Mouse (Mus musculus) embryonic fibroblast, embryonic 13.5 days (primary cell): ENCODE measurements at regions not wholly inside any gene's neighbourhood (a gene's known extent, or its start where the extent isn't known, plus 50 kb on each side); places are given as distances from the start of the nearest gene placed in this dataset.

Experiments
- H3K27ac ChIP-seq: 2 replicates; pipeline ENCODE4 v1.5.1; 2012; ENCODE audit warnings: low read length, control low read depth, inconsistent platforms; ENCODE audit not compliant: insufficient read depth
- H3K4me1 ChIP-seq: 2 replicates; pipeline ENCODE4 v1.6.1; 2011; ENCODE audit warnings: low read length; ENCODE audit not compliant: control insufficient read depth, insufficient read depth
- H3K4me3 ChIP-seq: 2 replicates; pipeline ENCODE4 v1.5.1; 2011; ENCODE audit warnings: mild to moderate bottlenecking, control low read depth, low read length; ENCODE audit not compliant: insufficient read depth
- CTCF ChIP-seq: IDR thresholded peaks from 2 replicates; pipeline ENCODE4 v1.5.1; 2011; ENCODE audit warnings: mild to moderate bottlenecking, control low read depth, low read length, moderate library complexity, borderline replicate concordance; ENCODE audit not compliant: insufficient read depth
- POLR2A ChIP-seq: IDR thresholded peaks from 2 replicates; pipeline ENCODE4 v1.6.1; 2011; ENCODE audit warnings: low read depth, mild to moderate bottlenecking, control low read depth, low read length, moderate library complexity

DNA sequence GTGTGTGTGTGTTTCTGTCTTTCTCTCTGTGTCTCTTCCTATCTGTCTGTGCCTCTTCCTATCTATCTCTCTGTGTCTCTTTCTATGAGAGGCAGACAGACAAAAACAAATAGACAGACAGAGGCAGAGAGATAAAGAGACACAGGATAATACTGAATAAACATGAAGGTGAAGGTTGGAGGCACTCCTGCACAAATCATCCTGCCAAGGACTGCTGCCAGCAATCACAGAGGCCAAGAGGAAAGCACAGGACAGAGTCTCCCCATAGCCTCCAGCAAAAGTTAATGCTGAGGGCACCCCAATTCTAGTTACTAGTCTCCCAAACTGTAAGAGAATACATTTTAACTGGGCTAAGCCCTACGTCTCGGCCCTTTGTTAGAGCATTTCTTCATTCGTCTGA lies 77.6 kb upstream of the Daam1 start:
- H3K4me1 ChIP-seq = peaks cover 6% of the 10 kb centered on the region
- H3K27ac ChIP-seq = no peak overlapping the region
- H3K4me3 ChIP-seq = no peak overlapping the region
- TF ChIP-seq CTCF = no peak
- TF ChIP-seq POLR2A = no peak

DNA sequence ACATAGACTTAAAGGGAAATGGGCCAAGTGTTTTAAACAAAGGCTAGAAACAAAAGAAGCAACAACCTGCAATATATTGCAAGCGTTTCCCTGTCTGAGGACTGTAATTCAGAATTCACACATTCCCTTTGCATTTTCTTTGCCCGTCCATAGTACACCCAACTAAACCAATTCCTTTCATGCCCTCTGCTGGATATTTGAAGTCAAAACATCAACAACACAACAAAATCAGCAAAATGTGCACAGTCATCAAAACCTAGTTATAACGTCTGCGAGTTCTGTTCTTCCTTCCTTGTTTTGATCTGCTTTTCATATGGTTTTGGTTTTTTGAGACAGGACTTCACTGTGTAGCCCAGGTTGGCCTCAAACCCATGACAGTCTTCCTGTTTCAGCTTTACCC lies 67.7 kb upstream of the Daam1 start:
- no peaks in the 10 kb centered on the region for H3K4me1 ChIP-seq
- H3K27ac ChIP-seq = no peak overlapping the region
- no peak overlapping the region for H3K4me3 ChIP-seq
- TF ChIP-seq POLR2A (no peak), CTCF (no peak)

DNA sequence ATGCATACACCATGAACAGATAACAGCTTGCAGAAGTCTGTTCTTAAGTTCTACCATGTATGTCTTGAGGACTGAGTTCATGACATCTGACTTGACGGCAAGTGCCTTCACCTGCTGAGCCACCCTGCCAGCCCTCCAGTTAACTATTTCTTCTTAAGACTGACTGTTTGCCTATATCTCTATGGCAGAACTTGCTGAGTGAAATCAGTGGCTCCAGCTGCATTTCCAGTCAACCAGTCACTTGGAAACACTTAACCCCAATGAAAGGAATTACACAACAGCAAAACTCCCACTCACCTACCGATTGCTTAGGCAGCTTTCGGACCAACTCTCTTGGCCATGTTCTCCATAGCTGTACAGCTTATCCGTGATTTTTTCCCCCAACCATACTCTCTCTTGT lies 64.8 kb upstream of the Daam1 start:
- no peak overlapping the region for H3K4me3 ChIP-seq
- TF ChIP-seq POLR2A = no peak
- TF ChIP-seq CTCF = no peak
- H3K4me1 ChIP-seq = no peaks in the 10 kb centered on the region
- no peak overlapping the region for H3K27ac ChIP-seq

DNA sequence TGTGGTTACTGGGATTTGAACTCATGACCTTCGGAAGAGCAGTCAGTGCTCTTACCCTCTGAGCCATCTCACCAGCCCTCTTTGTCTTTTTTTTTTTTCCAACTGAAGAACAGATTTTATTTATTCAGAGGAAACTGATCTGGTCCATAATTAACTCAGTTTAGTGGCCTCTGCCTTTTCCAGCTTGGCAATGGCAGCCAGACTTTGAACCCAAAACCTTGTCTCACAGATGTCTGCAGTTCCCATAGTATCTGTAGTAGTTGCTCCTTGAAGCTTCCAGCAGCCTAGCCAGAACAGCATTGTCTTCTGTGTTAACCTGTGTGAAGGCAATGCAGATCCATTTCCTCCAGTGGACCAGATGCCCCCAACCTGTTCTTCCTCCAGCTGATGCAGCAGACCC lies 64.2 kb upstream of the Daam1 start:
- Histone ChIP-seq H3K4me1 (no peaks in the 10 kb centered on the region), H3K4me3 (no peak overlapping the region), H3K27ac (no peak overlapping the region)
- TF ChIP-seq POLR2A (no peak), CTCF (no peak)

DNA sequence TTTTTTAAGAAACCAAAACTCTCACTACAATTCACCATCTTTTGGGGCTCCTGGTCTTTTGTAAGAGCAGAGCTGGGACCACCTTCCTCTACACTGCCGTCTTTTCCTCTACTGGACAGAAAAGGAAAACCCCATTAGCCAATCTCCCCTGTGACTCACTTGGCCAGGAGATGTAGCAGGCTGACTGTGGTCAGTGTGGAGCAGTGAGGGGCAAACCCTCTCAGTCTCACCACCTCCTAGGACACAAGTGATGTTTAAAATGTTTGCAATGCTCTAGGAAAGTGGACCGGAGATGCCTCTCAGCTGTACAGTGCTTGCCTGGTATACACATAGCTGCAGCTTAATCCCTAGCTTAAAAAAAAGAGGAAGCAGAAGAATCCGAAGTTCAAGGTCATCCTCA lies 63.0 kb upstream of the Daam1 start:
- no peak overlapping the region for H3K27ac ChIP-seq
- H3K4me1 ChIP-seq = no peaks in the 10 kb centered on the region
- no peak overlapping the region for H3K4me3 ChIP-seq
- TF ChIP-seq POLR2A = no peak
- TF ChIP-seq CTCF = no peak

DNA sequence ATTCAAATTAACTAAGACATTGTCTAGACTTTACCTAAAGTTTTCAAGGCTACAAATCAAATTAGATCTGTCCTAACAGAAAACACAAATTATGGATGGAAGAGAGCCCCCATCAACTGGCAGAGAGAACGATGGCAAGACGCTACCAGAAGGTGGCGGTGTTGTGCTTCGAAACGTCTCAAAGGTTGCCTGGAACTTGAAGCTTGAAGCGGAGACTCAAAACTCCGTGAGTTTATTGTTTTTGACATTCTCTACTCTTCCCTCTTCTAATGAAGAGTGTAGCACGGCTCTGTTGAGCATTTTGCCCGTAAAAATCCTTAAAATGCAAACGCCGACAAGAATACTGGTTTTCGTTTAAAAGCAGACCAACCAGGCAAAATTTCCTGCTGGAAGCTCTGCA lies 62.4 kb upstream of the Daam1 start:
- Histone ChIP-seq H3K4me1 (no peaks in the 10 kb centered on the region), H3K4me3 (no peak overlapping the region; the same call in 1 of the 2 replicates), H3K27ac (no peak overlapping the region)
- TF ChIP-seq CTCF (peak; percentile 90; the same call in 1 of the 2 replicates), POLR2A (no peak)

DNA sequence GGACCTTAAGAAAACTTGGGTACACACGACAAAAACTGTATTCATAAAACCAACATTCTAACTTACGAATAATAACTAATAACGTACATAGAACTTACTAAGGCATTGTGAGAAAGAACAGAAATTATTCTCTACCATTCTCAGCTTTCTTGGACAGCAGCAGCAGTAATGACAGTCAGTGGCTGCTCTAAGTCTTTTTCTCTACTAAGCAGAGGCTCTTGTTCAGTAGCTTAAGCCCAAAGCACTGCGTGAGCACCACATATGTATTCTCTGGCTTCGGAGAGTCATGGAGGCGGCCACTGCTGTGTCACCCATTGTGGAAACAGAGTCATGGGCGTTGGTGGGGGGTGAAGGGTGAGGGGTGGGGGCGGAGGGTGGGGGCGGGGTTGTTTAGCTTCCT lies 62.0 kb upstream of the Daam1 start:
- Histone ChIP-seq H3K4me1 (no peaks in the 10 kb centered on the region), H3K27ac (no peak overlapping the region), H3K4me3 (no peak overlapping the region)
- TF ChIP-seq CTCF = no peak
- no peak for TF ChIP-seq POLR2A

DNA sequence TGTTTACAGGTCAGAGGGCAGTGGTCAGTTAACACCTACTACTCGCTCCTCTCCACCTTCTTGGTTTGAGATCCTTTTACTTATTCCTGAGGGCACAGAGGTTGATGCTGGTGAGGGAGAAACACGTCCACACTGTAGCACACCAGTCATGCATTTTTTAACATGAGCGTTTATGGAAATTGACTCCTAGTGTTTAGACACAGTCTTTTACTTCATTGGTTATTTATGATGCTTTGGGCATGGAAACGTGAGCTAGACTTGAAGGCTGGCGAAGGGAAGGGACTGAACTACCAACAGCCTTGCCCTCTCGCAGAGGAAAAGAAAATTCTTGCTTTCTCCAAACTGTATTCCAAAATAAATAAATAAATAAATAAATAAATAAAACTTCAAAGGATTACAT lies 61.6 kb upstream of the Daam1 start:
- Histone ChIP-seq H3K4me3 (no peak overlapping the region), H3K27ac (no peak overlapping the region), H3K4me1 (no peaks in the 10 kb centered on the region)
- TF ChIP-seq POLR2A (no peak), CTCF (no peak)

DNA sequence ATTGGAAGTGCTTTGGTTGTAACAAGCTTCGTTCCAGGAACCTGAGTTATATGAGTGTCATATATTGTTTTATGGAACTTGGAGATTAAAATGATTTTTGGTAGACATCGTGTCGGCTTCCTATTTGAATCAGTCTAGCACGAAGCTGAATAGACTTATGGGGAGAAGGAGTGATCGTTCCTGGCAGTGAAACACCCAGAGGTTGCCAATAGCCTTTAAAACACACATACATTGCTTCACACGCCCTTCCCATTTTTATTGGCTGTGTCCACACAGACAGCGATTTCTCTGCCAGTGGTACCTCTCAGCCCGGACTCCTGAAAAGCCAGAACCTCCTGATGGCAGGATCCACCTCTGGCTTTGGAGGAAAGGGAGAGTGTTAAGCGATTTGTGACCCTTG lies 57.0 kb upstream of the Daam1 start:
- Histone ChIP-seq H3K4me3 (no peak overlapping the region), H3K4me1 (no peaks in the 10 kb centered on the region), H3K27ac (no peak overlapping the region)
- TF ChIP-seq CTCF (no peak), POLR2A (no peak)

DNA sequence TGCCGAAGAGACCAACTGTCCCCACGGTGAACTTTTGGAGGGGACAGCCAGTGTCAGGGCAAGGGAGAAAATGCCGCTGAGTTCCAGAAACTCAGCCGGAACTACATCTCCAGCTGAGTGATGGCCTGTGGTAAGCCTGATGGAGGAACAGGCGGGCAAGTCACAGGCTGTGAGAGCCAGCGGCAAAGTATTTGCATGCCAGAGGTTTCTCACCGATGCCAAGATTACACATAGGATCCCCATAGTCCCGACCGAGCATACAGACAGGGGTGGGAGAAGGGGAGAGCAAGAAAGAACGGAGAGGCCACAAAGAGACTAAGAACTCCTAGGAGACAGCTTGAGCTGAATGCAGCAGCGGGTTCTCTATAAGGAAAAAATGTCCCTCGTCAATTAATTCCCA lies 55.8 kb upstream of the Daam1 start:
- no peak overlapping the region for H3K4me3 ChIP-seq
- no peaks in the 10 kb centered on the region for H3K4me1 ChIP-seq

DNA sequence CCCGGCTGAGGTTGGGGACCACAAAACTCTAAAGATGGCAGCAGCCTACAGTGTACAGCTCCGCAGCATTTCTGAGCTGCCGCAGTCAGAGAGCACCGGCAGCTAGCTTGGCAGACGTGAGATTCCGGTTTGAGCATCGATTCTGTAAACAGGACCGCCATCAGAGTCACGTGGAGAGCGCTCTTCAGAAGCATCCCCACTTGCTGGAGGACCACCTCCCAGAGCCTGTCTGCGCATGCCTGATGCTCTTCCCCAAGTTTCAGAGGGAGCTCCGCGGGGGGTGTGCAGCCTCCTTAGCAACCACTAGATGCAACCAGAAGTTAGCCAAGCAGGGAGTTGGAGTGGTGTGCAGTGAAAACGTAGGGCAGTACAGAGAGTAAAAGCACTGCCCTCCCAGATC lies 52.7 kb upstream of the Daam1 start:
- Histone ChIP-seq H3K4me3 (no peak overlapping the region), H3K27ac (no peak overlapping the region), H3K4me1 (no peaks in the 10 kb centered on the region)
- no peak for TF ChIP-seq CTCF
- TF ChIP-seq POLR2A = no peak

More for the DNA sequence above, 55.8 kb upstream of the Daam1 start:
- H3K27ac ChIP-seq = no peak overlapping the region
- TF ChIP-seq CTCF (no peak), POLR2A (no peak)
